Mouse (Mus musculus): ENCODE data around the gene Gstm7.

- TF ChIP-seq CTCF (IDR thresholded peaks at IDR 0.05; ENCODE audit: control insufficient read depth, insufficient read depth, low read length) (no peak), POLR2A (IDR thresholded peaks at IDR 0.05; ENCODE audit: borderline replicate concordance, control insufficient read depth, low read depth, low read length) (no peak)
Measured at GRCm38 (mm10) chr3:107968724-107969395, 37.2 kb upstream of the Gstm7 start, which contains the start of gene Gstm3.
